Mouse (Mus musculus) adrenal gland, postnatal 10 days (tissue): Measurements from ENCODE around the gene 1190005I06Rik. TPM values are rescaled to one million over a fixed set of nuclear protein-coding genes. Genes with fewer than 3 reads are reported as not detected.

Experiments used
- total RNA-seq, 2 experiments: library from RNA; stranded (reverse); gene quantifications; 2 replicates each; pipeline ENCODE4 v1.2.3; 2021

Gene 1190005I06Rik
- total RNA-seq, 2 experiments from 2014 or later = 28.3 to 32.8 TPM

Other genes starting within 250 kb of the 1190005I06Rik start
- gene Gins2, start 58.3 kb downstream of the 1190005I06Rik start, total RNA-seq = 10 to 100 TPM; 18.6 to 19.0 TPM
- not detected for gene Gm27021, start 20.4 kb upstream of the 1190005I06Rik start, total RNA-seq
- 1,000 to 10,000 TPM; 2,747 to 2,903 TPM for gene Cox4i1, start 20.6 kb upstream of the 1190005I06Rik start, total RNA-seq
- gene Emc8, start 20.9 kb upstream of the 1190005I06Rik start, total RNA-seq = 100 to 1,000 TPM; 113 to 117 TPM
- 10 to 100 TPM; 18.9 to 21.8 TPM for gene Irf8, start 88.7 kb upstream of the 1190005I06Rik start, total RNA-seq